Mouse (Mus musculus) right cerebral cortex, adult 18-20 months (tissue): ENCODE measurements around the gene Echs1.

Experiments used
- DNase-seq: peaks from one replicate; pipeline ENCODE4 v3.0.0; 2022; ENCODE audit warnings: mixed read lengths

The Echs1 gene

DNA sequence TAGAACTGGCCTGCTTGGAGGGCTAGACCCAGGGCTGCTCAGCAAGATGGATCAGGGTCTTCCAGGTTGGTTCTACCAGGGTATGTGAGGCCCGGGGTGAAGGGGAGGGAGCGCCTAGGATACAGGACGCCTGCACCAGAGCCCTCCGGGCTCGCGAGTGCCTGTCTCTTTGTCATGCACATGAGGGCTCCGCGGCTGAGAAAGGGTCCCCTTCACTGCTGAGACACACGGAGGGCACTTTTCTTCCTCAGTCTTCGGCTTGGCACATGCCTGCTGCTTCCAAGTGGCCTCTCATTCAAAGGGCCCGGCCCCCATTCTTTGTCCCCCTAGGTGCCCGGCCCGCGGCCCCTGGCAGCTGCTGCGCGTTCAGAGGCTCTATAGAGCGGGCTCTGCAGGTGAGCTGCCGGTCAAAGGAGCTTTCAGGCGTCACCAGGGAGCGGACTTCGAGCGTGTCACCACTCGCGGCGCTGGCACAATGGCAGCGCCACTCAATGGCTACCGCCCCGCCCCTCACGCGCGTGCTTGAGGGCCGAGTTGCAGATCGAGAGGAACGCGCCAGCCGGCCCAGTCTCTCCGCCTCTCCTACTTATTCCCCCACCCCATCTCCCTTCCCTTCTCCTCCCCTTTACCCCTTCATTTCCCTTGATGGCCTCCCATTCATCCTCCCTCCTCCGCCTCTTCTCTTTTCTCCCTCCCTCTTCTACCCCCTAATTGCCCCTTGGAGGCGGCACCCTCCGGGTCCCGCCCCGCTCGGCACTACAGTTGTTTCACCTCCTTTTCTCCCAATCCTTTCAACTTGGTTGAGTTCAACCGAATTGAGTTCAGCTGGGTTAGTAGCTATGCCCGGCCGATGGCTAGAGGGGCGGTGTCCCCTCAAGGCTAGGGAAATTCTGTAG lies 55.1 kb downstream of the Echs1 start:
- no peak for DNase-seq

DNA sequence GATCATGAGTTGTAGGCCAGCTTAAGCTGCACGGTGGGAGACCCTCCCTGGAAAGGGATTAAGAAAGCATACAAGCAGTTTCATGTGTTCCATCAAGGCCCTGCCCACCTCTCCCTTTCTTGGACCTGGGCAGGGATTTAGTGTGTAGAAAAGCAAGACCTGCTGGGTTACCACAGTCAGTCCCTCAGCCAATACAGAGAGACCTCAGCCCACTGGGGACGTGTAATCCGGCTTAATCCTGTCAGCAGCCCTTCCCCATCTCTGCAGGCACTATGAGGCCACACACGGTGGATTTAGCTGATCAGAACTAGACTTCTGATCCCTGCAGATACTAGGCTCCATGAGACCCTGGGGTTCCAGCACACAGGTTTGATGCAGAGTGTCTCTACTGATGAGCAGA lies 56.7 kb downstream of the Echs1 start:
- no peak for DNase-seq

DNA sequence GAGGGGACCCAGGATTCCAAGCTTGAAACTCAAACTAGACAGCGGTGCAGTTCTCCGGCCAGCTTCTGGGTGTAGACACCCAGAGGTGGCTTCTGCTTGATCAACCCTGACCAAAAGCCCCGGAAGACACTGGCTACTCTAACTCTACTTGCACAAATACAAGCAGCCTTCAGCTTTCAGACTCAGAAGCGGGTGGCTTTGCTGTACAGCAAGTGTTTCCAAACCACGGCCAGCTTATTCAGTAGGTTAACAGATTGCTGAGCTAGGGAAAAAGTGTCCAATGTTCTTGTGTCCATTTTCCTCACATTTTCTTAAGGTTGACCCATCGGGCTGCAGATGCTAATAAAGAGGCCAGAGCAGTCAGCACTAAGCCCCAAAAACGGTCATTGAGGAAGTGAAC lies 57.7 kb downstream of the Echs1 start:
- no peak for DNase-seq

DNA sequence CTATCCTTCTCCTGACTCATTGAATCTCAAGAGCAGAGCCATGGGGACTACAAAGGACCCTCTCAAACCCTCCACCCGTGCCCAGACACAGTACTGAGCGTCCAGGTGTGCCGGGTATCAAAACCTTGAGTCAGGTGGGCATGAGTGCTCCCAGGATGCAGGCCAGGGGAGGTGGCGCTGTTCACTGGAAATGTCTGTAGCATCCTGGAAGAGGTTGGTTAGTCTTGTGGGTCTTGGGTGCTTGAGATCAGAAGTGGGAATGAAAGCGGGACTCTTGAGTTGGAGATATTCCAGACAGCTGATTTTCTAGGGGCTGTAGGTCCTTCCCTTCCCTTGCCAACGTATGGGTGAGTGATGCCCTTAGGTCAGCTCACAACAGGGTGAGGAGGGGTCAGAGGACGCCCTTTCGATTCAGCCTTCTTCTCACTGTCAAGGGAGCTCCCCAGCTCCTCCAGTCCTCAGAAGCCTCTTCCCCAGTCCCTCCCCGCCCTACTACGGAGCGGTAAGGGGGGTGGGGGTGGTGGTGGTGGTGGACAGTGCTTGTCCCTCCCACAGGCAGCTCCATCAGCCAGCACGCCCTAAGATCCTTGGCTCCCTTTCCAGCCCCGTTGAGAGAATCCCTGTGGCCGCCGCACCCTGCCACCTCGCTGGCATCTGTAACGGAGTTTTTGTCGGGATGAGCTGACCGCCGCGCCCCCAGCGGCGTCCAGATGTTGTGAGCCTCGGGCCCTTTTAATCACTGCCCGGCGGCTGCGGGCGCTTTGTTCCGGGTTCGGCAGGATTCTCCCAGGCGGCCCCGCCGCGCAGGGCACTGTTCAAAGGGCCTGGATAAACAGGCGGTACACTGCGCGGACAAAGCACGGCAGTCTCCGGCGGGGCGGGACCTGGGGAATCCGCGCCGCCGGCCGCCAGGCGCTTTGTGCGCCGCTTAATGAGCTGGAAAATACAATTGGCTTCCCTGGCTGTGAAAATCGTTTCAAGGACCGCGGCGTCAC lies 58.6 kb downstream of the Echs1 start:
- no peak for DNase-seq
